Mouse (Mus musculus) liver, postnatal 0 days (tissue): ENCODE data around the gene Dnajc12.

ENCODE experiments used
- CTCF ChIP-seq: sonication (generic); IDR thresholded peaks from 2 replicates; pipeline ENCODE4 v1.5.1; 2016; ENCODE audit warnings: antibody characterized with exemption, low read depth
- EP300 ChIP-seq: IDR thresholded peaks from 2 replicates; pipeline ENCODE4 v1.6.1; 2016; ENCODE audit warnings: antibody characterized with exemption, low read depth, mild to moderate bottlenecking

DNA sequence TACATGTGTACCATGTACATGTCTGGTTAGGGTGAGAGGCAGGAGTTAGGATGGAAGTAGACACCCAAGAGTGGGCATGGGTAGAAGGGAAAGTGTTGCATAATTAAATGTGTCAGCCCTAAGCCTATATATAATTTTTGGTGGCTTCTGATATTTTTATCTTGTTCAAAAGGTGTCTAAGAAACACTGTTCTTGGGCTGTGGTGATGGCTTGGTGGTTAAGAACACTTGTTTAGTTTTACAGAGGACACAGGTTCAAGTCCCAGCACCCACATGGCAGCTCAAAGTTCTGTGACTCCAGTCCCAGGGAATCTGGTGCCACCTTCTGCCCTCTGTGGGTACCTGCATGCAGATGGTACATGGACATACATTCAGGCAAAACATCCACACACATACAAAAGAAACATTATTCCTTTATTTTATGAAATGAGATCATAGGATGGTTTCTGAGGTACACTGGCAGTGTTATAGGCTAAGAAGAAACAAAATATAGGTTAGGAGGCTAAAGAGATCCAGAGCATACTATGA is 56.6 kb downstream of the Dnajc12 start:
- TF ChIP-seq CTCF, result no peak
- no peak for TF ChIP-seq EP300
